Mouse (Mus musculus): ENCODE measurements at regions not wholly inside any gene's neighbourhood (a gene's known extent, or its start where the extent isn't known, plus 50 kb on each side); places are given as distances from the start of the nearest gene placed in this dataset.

GRCm38 (mm10) chr1:121842381-121843075 is 274.7 kb upstream of the Ddx18 start:
- DNase-seq: no peak

DNA sequence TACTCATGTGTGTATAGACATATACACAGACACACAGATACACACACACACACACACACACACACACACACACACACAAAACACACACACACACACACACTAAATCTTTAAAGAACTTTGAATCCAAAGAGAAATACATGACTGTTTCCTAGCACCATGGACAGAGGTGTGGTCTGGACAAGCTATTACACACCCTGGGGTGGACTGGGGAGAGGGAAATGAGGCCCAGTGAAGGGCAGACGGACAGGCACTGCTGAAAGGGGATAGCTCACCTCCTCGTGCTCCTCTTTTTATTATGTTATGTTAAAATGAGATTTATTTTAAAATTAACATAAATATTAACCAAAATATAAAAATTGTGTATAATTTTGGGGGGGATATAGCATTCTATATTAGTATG is 265.8 kb upstream of the Ddx18 start:
- DNase-seq: peak; percentile 52

- peak; percentile 1 for DNase-seq
Measured at GRCm38 (mm10) chr1:121830242-121830641, 262.5 kb upstream of the Ddx18 start.

- no peak for DNase-seq
Measured at GRCm38 (mm10) chr1:121822950-121823349, 255.2 kb upstream of the Ddx18 start.

GRCm38 (mm10) chr1:121803338-121803737 is 235.5 kb upstream of the Ddx18 start:
- no peak for DNase-seq

- no peak for DNase-seq
Measured at GRCm38 (mm10) chr1:121802476-121802875, 234.7 kb upstream of the Ddx18 start.

DNA sequence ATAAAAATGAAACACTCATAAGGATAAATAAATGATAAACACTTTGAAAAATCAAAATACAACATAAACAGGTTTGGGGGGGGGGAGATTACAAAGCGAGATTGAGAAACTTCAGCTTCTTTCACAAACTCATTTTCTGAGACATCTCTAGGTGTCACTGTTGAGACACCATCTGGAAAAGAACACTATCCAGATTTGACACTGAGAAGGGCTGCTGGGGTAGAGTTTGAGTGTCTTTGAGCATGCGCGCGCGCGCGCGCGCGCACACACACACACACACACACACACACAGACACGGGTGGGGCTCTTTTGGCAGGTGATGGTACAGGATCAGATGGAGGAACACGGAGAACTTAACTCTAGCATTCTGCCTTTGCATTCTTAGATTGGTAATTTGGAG is 230.7 kb upstream of the Ddx18 start:
- peak; percentile 19 for DNase-seq

- no peak for DNase-seq
Measured at GRCm38 (mm10) chr1:121795024-121795786, 227.4 kb upstream of the Ddx18 start.

DNA sequence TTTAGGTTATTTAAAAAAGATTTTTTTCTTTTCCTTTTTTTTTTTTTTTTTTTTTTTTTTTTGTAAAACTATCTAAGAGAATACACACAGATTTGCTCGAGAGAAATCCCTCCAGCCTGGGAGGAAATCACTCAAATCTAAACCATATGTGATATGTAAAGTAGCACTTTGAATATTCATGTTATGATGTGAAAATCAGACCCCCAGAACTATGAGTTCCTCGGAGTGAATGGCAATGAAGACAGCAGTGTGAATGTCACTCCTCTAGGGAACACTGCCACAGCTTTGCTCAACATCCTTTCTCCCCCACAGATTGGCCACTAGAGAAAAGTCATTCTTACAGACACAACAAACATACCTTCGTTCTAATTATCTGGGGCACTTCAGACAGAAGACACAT is 217.8 kb upstream of the Ddx18 start:
- no peak for DNase-seq

DNA sequence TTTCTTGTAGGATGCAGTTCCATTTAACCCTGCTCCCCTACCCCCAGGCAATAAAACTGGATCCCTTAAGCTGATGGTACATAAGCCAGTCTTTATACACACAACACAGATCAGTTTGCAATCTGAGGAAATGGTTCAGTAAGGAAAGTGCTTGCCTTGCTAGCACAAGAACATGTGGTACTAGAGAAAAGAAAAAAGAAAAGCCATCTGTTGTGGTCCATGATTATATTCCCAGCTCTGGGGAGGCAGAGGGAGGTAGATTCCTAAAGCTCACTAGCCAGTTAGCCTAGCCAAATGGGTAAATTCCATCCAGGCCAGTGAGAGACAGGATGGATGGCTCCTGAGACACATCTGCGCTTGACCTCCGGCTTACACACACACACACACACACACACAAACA is 206.2 kb upstream of the Ddx18 start:
- DNase-seq: no peak

- DNase-seq: peak; percentile 9
Measured at GRCm38 (mm10) chr1:121771444-121771843, 203.7 kb upstream of the Ddx18 start.

GRCm38 (mm10) chr1:121770936-121771335 is 203.1 kb upstream of the Ddx18 start:
- peak; percentile 52 for DNase-seq

GRCm38 (mm10) chr1:121760086-121760485 is 192.3 kb upstream of the Ddx18 start:
- DNase-seq: no peak

DNA sequence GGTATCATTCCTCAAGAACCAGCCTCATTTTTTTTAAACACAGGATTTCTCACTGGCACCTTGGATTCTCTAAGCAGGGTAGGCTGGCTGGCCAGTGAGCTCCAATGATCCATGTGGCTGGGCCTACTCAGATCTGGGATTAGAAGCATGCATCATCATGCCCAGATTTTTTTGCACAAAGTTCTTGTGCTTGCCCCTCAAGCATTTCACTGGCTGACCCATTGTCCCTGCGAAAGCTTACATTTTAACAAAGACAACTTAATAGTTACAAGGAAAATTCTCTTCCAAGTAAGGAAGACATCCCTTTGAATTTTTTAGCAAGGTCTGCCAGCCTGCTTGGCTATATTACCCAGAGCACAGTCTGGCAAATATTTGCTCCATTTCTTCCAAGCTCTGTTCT is 177.4 kb upstream of the Ddx18 start:
- DNase-seq: no peak

DNA sequence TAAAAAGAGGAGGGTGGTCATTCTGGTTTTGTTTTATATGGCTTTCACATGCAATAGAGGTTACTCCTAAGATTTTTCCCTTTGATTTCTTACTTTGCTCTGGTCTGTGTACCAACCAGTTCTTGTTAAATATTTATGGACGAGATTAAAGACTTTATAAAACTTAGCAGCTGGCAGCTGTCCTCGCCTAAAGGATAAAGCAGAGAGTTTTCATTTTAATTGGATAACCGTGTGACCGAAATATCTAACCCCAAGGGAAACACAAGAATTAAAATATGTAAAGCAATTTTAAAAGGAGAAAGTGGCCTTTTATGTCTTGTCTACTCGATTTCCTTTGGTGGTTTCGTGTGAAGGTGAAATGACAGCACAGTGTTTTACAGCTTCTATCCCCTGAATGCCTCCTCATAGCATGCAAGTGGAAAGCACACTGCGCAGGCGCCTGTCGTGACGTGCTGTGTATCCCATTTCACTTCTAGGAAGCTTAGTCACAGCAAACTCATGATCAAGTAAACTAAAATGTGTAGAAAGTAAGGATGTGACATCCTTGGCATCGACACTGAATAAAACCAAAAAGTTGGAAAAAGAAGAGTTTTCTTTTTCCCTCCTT is 167.4 kb upstream of the Ddx18 start:
- DNase-seq: no peak

DNA sequence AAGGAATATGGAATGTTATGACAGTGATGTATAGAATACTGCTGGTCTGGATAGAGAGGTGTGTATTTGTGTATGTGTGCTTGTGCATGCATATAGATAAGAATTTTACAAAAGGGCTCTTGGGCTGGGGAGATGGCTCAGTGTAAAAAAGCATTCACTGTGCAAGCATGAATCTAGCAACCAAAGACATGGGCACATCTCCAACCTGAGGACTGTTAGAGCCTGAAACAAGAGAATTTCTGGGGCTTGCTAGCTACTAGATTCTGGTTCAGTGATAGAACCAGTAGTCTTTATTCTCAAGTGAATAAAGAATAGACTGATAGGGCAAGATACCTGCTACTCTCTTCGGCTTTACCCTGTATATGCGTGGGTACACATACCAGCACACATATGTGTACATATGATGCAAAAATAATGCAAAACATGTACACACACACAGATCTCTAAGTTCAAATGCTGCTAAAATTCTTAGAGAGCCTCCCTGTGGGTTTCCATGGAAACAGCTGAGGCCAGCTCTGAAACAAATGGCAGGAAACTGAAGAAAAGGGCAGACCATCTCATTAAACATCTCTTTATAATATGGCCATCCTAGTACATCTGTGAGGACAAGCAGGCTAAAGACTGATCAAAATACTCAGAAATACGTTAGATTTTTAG is 166.8 kb upstream of the Ddx18 start:
- no peak for DNase-seq

DNA sequence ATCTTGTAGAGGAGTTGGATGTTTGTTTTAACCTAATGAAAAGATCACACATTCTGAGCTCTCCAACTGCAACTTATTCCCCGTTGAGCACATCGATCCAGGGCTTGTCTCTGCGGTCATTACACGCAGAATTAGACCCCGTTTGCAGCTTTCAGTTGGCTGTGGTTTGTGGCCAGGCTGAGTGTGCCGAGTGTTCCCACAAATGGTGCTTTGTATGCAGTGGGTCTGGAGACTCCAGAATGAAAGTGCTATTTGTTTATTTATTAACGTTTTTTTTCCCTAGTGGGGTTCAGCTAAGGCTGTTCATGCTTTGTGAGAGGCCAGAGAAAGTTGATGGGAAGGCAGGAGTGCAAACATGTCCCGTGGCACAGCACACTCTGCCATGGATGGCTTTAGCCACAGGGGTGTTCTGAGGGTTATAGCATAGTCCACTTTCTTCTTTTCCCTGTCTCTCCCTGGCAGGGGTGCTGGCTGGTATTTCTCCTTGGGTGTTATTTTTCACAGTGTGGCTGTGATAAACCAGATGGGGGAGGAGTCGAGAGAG is 141.6 kb upstream of the Ddx18 start:
- no peak for DNase-seq

GRCm38 (mm10) chr1:121708301-121708700 is 140.5 kb upstream of the Ddx18 start:
- DNase-seq: peak; percentile 12

DNA sequence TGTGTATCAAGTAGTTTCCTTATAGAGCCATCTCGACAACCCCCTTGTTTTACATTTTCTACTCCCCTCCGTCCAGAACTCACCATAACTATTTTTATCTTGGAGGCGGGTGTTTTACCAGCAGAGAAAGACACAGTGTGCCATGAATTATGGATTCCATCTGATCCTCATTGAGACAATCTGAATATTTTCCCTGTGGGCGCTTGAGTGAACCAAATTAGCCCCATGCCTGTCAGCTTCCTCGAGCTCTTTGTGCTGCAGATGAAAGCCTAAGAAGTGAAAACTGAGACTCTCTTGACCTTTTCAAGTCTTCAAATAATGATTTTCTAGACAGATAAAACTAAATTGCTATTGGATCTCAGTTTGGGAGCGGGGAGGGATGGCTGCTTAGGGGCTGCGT is 134.0 kb upstream of the Ddx18 start:
- peak; percentile 34 for DNase-seq

- no peak for DNase-seq
Measured at GRCm38 (mm10) chr1:121653901-121654300, 86.1 kb upstream of the Ddx18 start.

- DNase-seq: no peak
Measured at GRCm38 (mm10) chr1:121650071-121650470, 82.3 kb upstream of the Ddx18 start.

DNA sequence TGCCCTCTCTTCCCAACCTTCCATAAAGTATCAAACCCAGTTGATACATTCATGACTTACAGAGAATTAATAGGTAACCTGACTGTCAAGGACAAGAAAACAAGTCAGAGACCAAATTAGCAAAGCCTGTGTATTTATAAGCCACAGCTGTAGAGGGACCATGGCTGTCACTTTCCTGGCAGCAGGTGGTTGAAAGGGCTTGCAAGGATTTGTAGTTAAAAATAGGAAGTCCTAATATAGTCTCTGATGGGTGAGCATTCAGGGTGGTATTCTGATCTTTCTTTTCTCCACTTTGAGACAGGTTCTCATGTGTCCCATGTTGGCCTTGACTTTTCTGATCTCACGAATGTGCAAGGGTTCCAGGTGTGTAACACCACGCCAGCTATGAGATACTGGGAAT is 63.7 kb upstream of the Ddx18 start:
- DNase-seq: no peak

GRCm38 (mm10) chr1:121620262-121620661 is 52.5 kb upstream of the Ddx18 start:
- DNase-seq: no peak

All from embryo, embryonic 11 days (tissue).